Mouse (Mus musculus) cerebellum, adult 2 months (tissue): ENCODE measurements around the gene Gcnt2.
A peak's percentile ranks its signal among the peaks of the same experiment; 100 is the strongest.

Experiments used
- CTCF ChIP-seq: fragments of 200-500 bp; IDR thresholded peaks from 2 replicates; pipeline ENCODE4 v1.5.1; 2011; ENCODE audit warnings: low read depth, mild to moderate bottlenecking, control low read depth, low read length, moderate library complexity, borderline replicate concordance; ENCODE audit not compliant: insufficient read depth
- POLR2A ChIP-seq: fragments of 200-500 bp; IDR thresholded peaks from 2 replicates; pipeline ENCODE4 v1.6.1; 2011; ENCODE audit warnings: low read length, control low read depth, borderline replicate concordance; ENCODE audit not compliant: insufficient read depth

DNA sequence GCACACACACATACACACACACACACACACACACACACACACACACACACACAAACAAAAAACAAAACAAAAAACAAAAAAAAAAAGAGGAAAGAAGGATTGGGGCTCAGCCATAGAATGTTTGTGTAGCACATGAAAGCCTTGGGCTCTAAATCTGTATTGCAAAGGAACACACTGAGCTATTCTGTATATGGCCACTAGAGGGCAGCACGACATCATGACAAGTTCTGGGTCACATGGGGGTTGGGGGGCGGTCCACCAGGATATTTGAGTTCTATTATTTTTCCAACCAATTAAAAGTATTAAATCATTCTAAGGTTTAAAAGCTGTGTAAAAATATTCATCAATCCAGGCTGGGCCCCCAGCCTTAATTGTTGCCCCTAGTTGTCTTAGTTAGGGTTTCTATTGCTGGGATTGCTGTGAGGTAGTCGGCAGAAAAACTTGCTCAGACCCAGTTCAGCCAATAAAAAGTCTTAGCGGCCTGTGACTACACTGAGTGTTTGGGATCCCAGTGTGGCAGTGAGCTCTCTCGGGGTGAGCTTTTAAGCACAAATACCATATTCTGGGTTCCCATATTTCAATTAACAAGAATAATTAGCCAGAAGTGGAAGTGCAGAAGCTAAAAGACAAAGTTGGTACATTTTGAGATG is 16.0 kb upstream of the Gcnt2 start:
- TF ChIP-seq POLR2A (no peak), CTCF (peak; percentile 76)
